Mouse (Mus musculus): Measurements from ENCODE around the gene Mzt1.

- TF ChIP-seq CTCF (IDR thresholded peaks at IDR 0.05; ENCODE audit: low read depth, low read length) (no peak), POLR2A (IDR thresholded peaks at IDR 0.05; ENCODE audit: insufficient read depth, low read length) (no peak)
These were observed 35.6 kb downstream of the Mzt1 start for GRCm38 (mm10) chr14:99010224-99010919.
